In genomic region chr2:26625419-26625818, GRCm38 (mm10) we compare ENCODE assay signal across 26 mouse cellular contexts. TPM values are rescaled to one million over a fixed set of nuclear protein-coding genes. Genes with fewer than 3 reads are reported as not detected.
DNase-seq lines count a peak whose midpoint lies in the region; ATAC-seq lines count a peak whose summit lies in the region.
"Had no signal": no experiment of that assay in that cellular context is flagged by ENCODE, and none has a peak within 500 bp of the region (broad histone marks: within the 10 kb centered on the region; RNA-seq: fewer than 3 reads in every experiment).

No protein-coding gene starts in this region.

- H3K27me3 ChIP-seq in megakaryocyte, embryonic 14.5 days (replicated peaks), result peaks cover 35% of the 10 kb centered on the region
- H3K27me3 ChIP-seq: embryonic facial prominence, embryonic 13.5 days; embryonic facial prominence, embryonic 15.5 days had no signal

- H3K9me3 ChIP-seq in megakaryocyte, embryonic 14.5 days, result no peaks in the 10 kb centered on the region
- H3K9me3 ChIP-seq: embryonic facial prominence, embryonic 13.5 days; embryonic facial prominence, embryonic 15.5 days; forebrain, embryonic 10.5 days had no signal

- H3K4me1 ChIP-seq in megakaryocyte, embryonic 14.5 days, result peaks cover 42% of the 10 kb centered on the region

- DNase-seq in 416B (ENCODE audit: low read depth), result peak; percentile 31
- DNase-seq in liver, result no peak
- DNase-seq in adrenal gland, adult 2 months, result no peak
- DNase-seq: adrenal gland, adult 8-10 months; adrenal gland, postnatal 14 days; adrenal gland, postnatal 36 days; cerebellum, adult 11-12 months; cerebellum, adult 2 months; cerebellum, adult 9-10 months; cerebellum, postnatal 10 days; cerebellum, postnatal 25 days; embryo, embryonic 11 days had no signal

- H3K4me3 ChIP-seq in megakaryocyte, embryonic 14.5 days (replicated peaks), result peak overlapping the region; percentile 25
- H3K4me3 ChIP-seq: embryonic facial prominence, embryonic 13.5 days; embryonic facial prominence, embryonic 15.5 days; erythroblast, embryonic 14.5 days; forebrain, embryonic 10.5 days; forebrain, embryonic 12.5 days had no signal

- ATAC-seq in megakaryocyte, adult 5-6 weeks (ENCODE audit: poor library complexity, severe bottlenecking), result no peak
- ATAC-seq in hematopoietic stem cell, adult 5-6 weeks (replicated peaks in 1 of 2; ENCODE audit: insufficient read depth in 1 of 2, low FRiP score in 2 of 2, low TSS enrichment in 1 of 2, low read depth in 1 of 2, poor library complexity in 2 of 2, severe bottlenecking in 2 of 2), result peak; percentile 55 to 64
- ATAC-seq: forebrain, embryonic 14.5 days; forebrain, embryonic 16.5 days had no signal

- H3K36me3 ChIP-seq in megakaryocyte, embryonic 14.5 days (replicated peaks; ENCODE audit: low read length), result no peaks in the 10 kb centered on the region
- H3K36me3 ChIP-seq: embryonic facial prominence, embryonic 13.5 days; embryonic facial prominence, embryonic 15.5 days; forebrain, embryonic 10.5 days; forebrain, embryonic 12.5 days had no signal

RNA-seq across cellular contexts. Expression of gene Fam69b, which starts 2.8 kb away (rescaled TPM):
- polyA plus RNA-seq in megakaryocyte, embryonic 14.5 days (2012; ENCODE audit: insufficient read depth, low replicate concordance), result 1.2 TPM in 1 of 2 replicates, not detected in the other
- 0.33 TPM in 1 of 2 replicates, not detected in the other for total RNA-seq in megakaryocyte, adult 5-6 weeks (2015)
- 0.11 and 0.33 TPM in 2 replicates for total RNA-seq in megakaryocyte, adult 5-6 weeks (2017)
- 28.3 and 57.6 TPM in 2 replicates for total RNA-seq in hematopoietic stem cell, adult 5-6 weeks (2017)
- 10 to 100 TPM in 1 of 2 experiments, 1 to 10 TPM in 1; 6.9 to 15.7 TPM for total RNA-seq in adrenal gland, adult 2 months (2021)
- polyA plus RNA-seq in adrenal gland, adult 2 months (2012; rRNA removed), result 21.8 and 33.4 TPM in 2 replicates
- polyA plus RNA-seq: erythroblast, embryonic 14.5 days had no signal

RNA-seq across cellular contexts. Expression of gene Agpat2, which starts 21.2 kb away (rescaled TPM):
- 34.1 and 41.8 TPM in 2 replicates for polyA plus RNA-seq in megakaryocyte, embryonic 14.5 days (2012; ENCODE audit: insufficient read depth, low replicate concordance)
- total RNA-seq in megakaryocyte, adult 5-6 weeks (2015), result 37.0 and 41.9 TPM in 2 replicates
- 38.1 and 43.6 TPM in 2 replicates for total RNA-seq in megakaryocyte, adult 5-6 weeks (2017)
- total RNA-seq in hematopoietic stem cell, adult 5-6 weeks (2017), result 49.6 and 81.5 TPM in 2 replicates
- 100 to 1,000 TPM; 469 to 591 TPM for total RNA-seq in adrenal gland, adult 2 months (2021)
- 584 and 714 TPM in 2 replicates for polyA plus RNA-seq in adrenal gland, adult 2 months (2012; rRNA removed)

RNA-seq across cellular contexts. Expression of gene Gm20532, which starts 39.0 kb away (rescaled TPM):
- not detected in 2 replicates for polyA plus RNA-seq in megakaryocyte, embryonic 14.5 days (2012; ENCODE audit: insufficient read depth, low replicate concordance)
- total RNA-seq in megakaryocyte, adult 5-6 weeks (2015), result 0.36 TPM in 1 of 2 replicates, not detected in the other
- total RNA-seq in megakaryocyte, adult 5-6 weeks (2017), result not detected in 2 replicates
- total RNA-seq in hematopoietic stem cell, adult 5-6 weeks (2017), result 0.88 TPM in 1 of 2 replicates, not detected in the other
- not detected for total RNA-seq in adrenal gland, adult 2 months (2021)
- not detected in 2 replicates for polyA plus RNA-seq in adrenal gland, adult 2 months (2012; rRNA removed)
- total RNA-seq: adrenal gland, adult 8-10 months; adrenal gland, postnatal 14 days; adrenal gland, postnatal 36 days; ES-E14 had no signal
- polyA plus RNA-seq: C2C12; cerebellum, adult 2 months; embryonic facial prominence, embryonic 11.5 days; embryonic facial prominence, embryonic 13.5 days; embryonic facial prominence, embryonic 15.5 days; erythroblast, embryonic 14.5 days; forebrain, embryonic 10.5 days; forebrain, embryonic 12.5 days; forebrain, embryonic 14.5 days; forebrain, embryonic 16.5 days had no signal

RNA-seq across cellular contexts. Expression of gene Egfl7, which starts 45.6 kb away (rescaled TPM):
- polyA plus RNA-seq in megakaryocyte, embryonic 14.5 days (2012; ENCODE audit: insufficient read depth, low replicate concordance), result 19.7 and 90.5 TPM in 2 replicates
- 1.6 and 3.1 TPM in 2 replicates for total RNA-seq in megakaryocyte, adult 5-6 weeks (2015)
- total RNA-seq in megakaryocyte, adult 5-6 weeks (2017), result 3.7 and 3.9 TPM in 2 replicates
- 145 and 179 TPM in 2 replicates for total RNA-seq in hematopoietic stem cell, adult 5-6 weeks (2017)
- total RNA-seq in adrenal gland, adult 2 months (2021), result 100 to 1,000 TPM in 1 of 2 experiments, 10 to 100 TPM in 1; 71.2 to 146 TPM
- polyA plus RNA-seq in adrenal gland, adult 2 months (2012; rRNA removed), result 355 and 444 TPM in 2 replicates

RNA-seq across cellular contexts. Expression of gene Lcn4, which starts 45.7 kb away (rescaled TPM):
- polyA plus RNA-seq in megakaryocyte, embryonic 14.5 days (2012; ENCODE audit: insufficient read depth, low replicate concordance), result not detected in 2 replicates
- total RNA-seq in megakaryocyte, adult 5-6 weeks (2015), result 0.96 TPM in 1 of 2 replicates, not detected in the other
- total RNA-seq in megakaryocyte, adult 5-6 weeks (2017), result not detected in 2 replicates
- not detected in 2 replicates for total RNA-seq in hematopoietic stem cell, adult 5-6 weeks (2017)
- total RNA-seq in adrenal gland, adult 2 months (2021), result not detected
- polyA plus RNA-seq in adrenal gland, adult 2 months (2012; rRNA removed), result not detected in 2 replicates
- total RNA-seq: adrenal gland, adult 8-10 months; adrenal gland, postnatal 14 days; adrenal gland, postnatal 36 days; ES-E14; MEL had no signal
- polyA plus RNA-seq: C2C12; cerebellum, adult 2 months; embryonic facial prominence, embryonic 11.5 days; embryonic facial prominence, embryonic 13.5 days; embryonic facial prominence, embryonic 15.5 days; erythroblast, embryonic 14.5 days; forebrain, embryonic 10.5 days; forebrain, embryonic 12.5 days; forebrain, embryonic 14.5 days; forebrain, embryonic 16.5 days had no signal

Comparison
In these comparisons a context has a peak if more than half of its experiments do, and no peak if none do; other contexts are left out.
1. RNA of gene Fam69b, which starts 2.8 kb away (total RNA-seq): 28.3 to 57.6 TPM in hematopoietic stem cell, adult 5-6 weeks and 6.9 to 15.7 TPM in adrenal gland, adult 2 months; 0.11 to 0.33 TPM in megakaryocyte, adult 5-6 weeks; every median in the first group is over 4 times any median in the second.